Mouse (Mus musculus): Measurements from ENCODE around the gene Vopp1.

Vopp1 gene

DNA sequence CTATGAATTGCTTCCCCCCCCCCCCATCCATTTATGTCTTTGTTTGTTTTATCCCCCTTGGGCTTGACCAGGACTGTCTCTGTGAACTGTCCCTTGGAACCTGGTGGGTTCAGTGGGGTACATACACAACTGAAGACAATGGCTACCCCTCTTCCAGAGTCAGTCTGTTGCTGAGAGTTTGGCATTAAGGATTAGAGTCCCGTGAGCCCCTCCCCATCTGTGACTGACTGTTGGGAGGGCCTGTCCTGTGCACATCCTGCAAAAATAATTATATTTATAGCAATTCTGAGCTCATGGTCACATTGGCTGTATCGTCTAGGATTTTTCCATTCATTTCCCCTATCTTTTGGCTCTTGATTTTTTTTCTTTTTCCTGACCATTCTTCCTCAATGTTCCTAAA is 121.3 kb downstream of the Vopp1 start:
- in situ Hi-C loops (cut with MboI, MseI) = loop anchor here (25.0 kb wide), 2 partner anchors 934 to 1484 kb away; no protein-coding TSS in a partner anchor

GRCm38 (mm10) chr6:57702743-57703499 is 122.0 kb downstream of the Vopp1 start:
- in situ Hi-C loops (cut with MboI, MseI) = loop anchor here (25.0 kb wide), 2 partner anchors 934 to 1484 kb away; no protein-coding TSS in a partner anchor

DNA sequence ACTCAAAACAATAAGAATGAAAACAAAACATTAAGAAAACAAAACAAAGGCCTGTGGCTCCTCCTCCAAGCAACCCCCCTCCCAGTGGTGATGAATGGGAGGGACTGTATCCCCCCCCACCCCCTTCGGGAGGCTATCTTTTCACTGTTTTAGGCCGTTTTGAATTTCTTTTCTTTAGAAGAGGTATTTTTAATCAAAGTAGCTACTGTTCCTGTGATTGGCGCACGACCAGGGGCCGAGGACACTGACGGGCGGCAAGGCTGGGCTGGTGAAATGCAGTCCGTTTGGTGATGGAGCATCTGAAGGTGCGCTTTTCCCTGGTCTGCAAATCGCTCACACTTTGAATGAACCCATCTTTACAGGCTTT is 122.6 kb downstream of the Vopp1 start, which contains the start of gene Lancl2:
Lancl2 (plus strand) TSS at position 165 of the 367 bp plus-strand sequence.
- in situ Hi-C loops (cut with MboI, MseI) = loop anchor here (25.0 kb wide), 2 partner anchors 935 to 1485 kb away; no protein-coding TSS in a partner anchor

DNA sequence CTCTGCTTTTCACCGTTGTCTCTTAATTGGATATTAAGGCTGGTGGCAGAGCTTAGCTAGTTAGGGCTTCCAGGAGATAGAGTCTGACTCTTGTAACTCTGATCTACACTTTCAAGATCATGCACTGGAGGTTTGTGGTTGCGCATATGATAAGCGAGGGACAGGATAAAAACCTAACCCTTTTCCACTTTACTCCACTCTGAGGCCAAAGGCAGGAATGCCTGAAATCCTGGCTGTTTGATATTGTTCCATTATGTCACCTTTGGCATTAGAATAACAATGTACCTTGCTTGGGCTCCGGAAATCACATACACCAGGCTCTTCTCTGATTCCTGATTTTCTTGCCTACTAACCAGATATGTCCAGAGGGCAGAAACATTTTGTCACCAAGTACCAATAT is 123.3 kb downstream of the Vopp1 start:
- in situ Hi-C loops (cut with MboI, MseI) = loop anchor here (25.0 kb wide), 2 partner anchors 936 to 1486 kb away; no protein-coding TSS in a partner anchor

DNA sequence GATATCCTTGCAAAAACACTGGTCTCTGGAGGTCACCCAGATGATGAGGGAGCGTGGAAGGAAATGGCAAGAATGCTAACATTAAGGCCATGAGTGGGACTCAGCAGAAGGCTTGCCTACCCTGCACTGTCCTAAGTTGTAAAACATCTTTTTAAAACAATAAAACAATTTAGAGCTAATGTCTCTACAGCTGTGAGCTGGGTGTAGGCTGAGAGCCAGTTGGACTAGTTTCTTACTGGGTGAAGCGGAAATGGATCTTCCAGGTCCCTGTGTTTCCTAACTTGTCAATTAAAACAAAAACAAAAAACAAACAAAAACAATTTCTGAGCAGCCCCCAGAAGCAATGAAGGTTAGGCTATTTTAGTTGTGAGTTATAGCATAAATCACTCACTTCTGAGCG is 131.8 kb downstream of the Vopp1 start:
- in situ Hi-C loops (cut with MboI, MseI) = loop anchor here (5.0 to 10.0 kb wide), 2 partner anchors 156 to 768 kb away; partner anchors contain the start of genes Nt5c3, Ppm1k and Vmn1r4

- in situ Hi-C loops (cut with MboI, MseI) = loop anchor here (5.0 to 10.0 kb wide), 2 partner anchors 154 to 767 kb away; partner anchors contain the start of genes Nt5c3, Ppm1k and Vmn1r4
Observed at GRCm38 (mm10) chr6:57691467-57692261, 133.3 kb downstream of the Vopp1 start, which contains the start of gene Pyurf. Gene Pyurf (minus strand): TSS chr6:57692078.

DNA sequence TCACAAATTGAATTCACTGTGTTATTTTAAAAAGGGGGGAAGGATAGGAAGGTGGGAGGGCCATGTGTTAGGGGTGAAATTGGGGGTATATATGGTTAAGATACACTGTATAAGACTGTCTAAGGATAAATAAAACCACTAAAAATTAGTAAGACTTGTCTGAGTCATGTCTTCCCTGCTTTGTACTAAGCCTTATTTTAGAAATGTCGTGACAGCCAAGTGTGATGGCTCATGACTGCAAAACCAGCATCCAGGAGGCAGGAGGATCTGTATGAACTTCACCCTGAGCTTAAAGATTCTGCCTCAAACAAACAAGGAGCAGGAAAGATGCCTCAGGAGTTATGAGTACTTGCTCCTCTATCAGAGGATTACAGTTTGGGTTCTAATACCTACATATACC is 140.8 kb downstream of the Vopp1 start:
- in situ Hi-C loops (cut with MboI, MseI) = no loop called here

Data from regulatory T cell (primary cell).